Mouse (Mus musculus) MEL (cell line): Measurements from ENCODE around the gene Galnt2. TPM values are rescaled to one million over a fixed set of nuclear protein-coding genes. Genes with fewer than 3 reads are reported as not detected.

Experiments
- DNase-seq: peaks from one replicate; pipeline ENCODE4 v3.0.0; 2011; ENCODE audit warnings: low read depth, low spot score
- H3K27ac ChIP-seq: 2 replicates; pipeline ENCODE4 v1.5.1; 2012; ENCODE audit warnings: low read depth, mild to moderate bottlenecking, control low read depth, low read length, moderate library complexity; ENCODE audit not compliant: control insufficient read depth
- H3K27me3 ChIP-seq, 2 experiments: fragments of 150-350 bp in 1 of 2; sonication (generic) in 1 of 2; 2 replicates each; pipeline ENCODE4 v1.6.1; 2012; ENCODE audit warnings: low read length in 2 of 2, mild to moderate bottlenecking in 2 of 2, improper control_type of control experiment in 1 of 2, moderate library complexity in 1 of 2; ENCODE audit not compliant: insufficient read depth in 2 of 2, control insufficient read depth in 1 of 2
- H3K36me3 ChIP-seq, 2 experiments: 2 replicates each; pipeline ENCODE4 v1.6.1; 2012 to 2014; ENCODE audit warnings: low read length in 2 of 2, improper control_type of control experiment in 1 of 2, inconsistent platforms in 1 of 2, mild to moderate bottlenecking in 1 of 2; ENCODE audit not compliant: insufficient read depth in 2 of 2, control insufficient read depth in 1 of 2
- H3K4me1 ChIP-seq, 2 experiments: fragments of 150-350 bp in 1 of 2; sonication (generic) in 1 of 2; 2 replicates each; pipeline ENCODE4 v1.6.1; 2012; ENCODE audit warnings: low read length in 2 of 2, improper control_type of control experiment in 1 of 2, mild to moderate bottlenecking in 1 of 2; ENCODE audit not compliant: insufficient read depth in 2 of 2, control insufficient read depth in 1 of 2
- H3K4me3 ChIP-seq, 2 experiments: fragments of 150-350 bp in 1 of 2; sonication (generic) in 1 of 2; 2 replicates each; pipeline ENCODE4 v1.5.1; 2012; ENCODE audit warnings: low read depth in 2 of 2, low read length in 2 of 2, mild to moderate bottlenecking in 2 of 2, moderate library complexity in 2 of 2, control low read depth in 1 of 2, improper control_type of control experiment in 1 of 2; ENCODE audit not compliant: control insufficient read depth in 1 of 2, insufficient read depth in 1 of 2
- H3K79me2 ChIP-seq: 2 replicates; pipeline ENCODE4 v1.6.1; 2012; ENCODE audit warnings: mild to moderate bottlenecking, low read length, moderate library complexity; ENCODE audit not compliant: control insufficient read depth, poor library complexity, insufficient read depth
- H3K9ac ChIP-seq: 2 replicates; pipeline ENCODE4 v1.6.1; 2012; ENCODE audit warnings: low read depth, mild to moderate bottlenecking, control low read depth, low read length, moderate library complexity; ENCODE audit not compliant: control insufficient read depth, poor library complexity, severe bottlenecking
- H3K9me3 ChIP-seq: fragments of 150-350 bp; sonication (generic); replicated peaks from 2 replicates; pipeline ENCODE4 v1.6.1; 2012; ENCODE audit warnings: mild to moderate bottlenecking, low read length, improper control_type of control experiment, moderate library complexity; ENCODE audit not compliant: insufficient read depth
- CTCF ChIP-seq, 3 experiments: IDR thresholded peaks in 2 of 3; conservative IDR thresholded peaks in 1 of 3; 2 replicates each; pipeline ENCODE4 v1.5.1; 2011 to 2012; ENCODE audit warnings: low read length in 3 of 3, low read depth in 2 of 3, mild to moderate bottlenecking in 2 of 3, improper control_type of control experiment in 1 of 3, inconsistent platforms in 1 of 3, mixed read lengths in 1 of 3, moderate library complexity in 1 of 3; ENCODE audit not compliant: control insufficient read depth in 1 of 3, insufficient read depth in 1 of 3, poor library complexity in 1 of 3, severe bottlenecking in 1 of 3
- ELF1 ChIP-seq: IDR thresholded peaks from 2 replicates; pipeline ENCODE4 v1.6.1; 2014; ENCODE audit warnings: low read depth, mild to moderate bottlenecking, inconsistent platforms, low read length, improper control_type of control experiment, moderate library complexity
- EP300 ChIP-seq, 2 experiments: IDR thresholded peaks; 2 replicates each; pipeline ENCODE4 v1.6.1; 2011; ENCODE audit warnings: improper control_type of control experiment in 2 of 2, low read length in 2 of 2, low read depth in 1 of 2, mild to moderate bottlenecking in 1 of 2
- ETS1 ChIP-seq: IDR thresholded peaks from 2 replicates; pipeline ENCODE4 v1.6.1; 2012; ENCODE audit warnings: low read depth, mild to moderate bottlenecking, inconsistent platforms, low read length, improper control_type of control experiment, moderate library complexity
- GABPA ChIP-seq: IDR thresholded peaks from 2 replicates; pipeline ENCODE4 v1.6.1; 2012; ENCODE audit warnings: low read depth, mild to moderate bottlenecking, inconsistent platforms, low read length, improper control_type of control experiment, moderate library complexity
- GATA1 ChIP-seq: IDR thresholded peaks from 2 replicates; pipeline ENCODE4 v1.6.1; 2011; ENCODE audit warnings: low read depth, low read length, improper control_type of control experiment
- HCFC1 ChIP-seq: IDR thresholded peaks from 2 replicates; pipeline ENCODE4 v1.6.1; 2012; ENCODE audit warnings: low read depth, mild to moderate bottlenecking, inconsistent platforms, low read length, improper control_type of control experiment, moderate library complexity
- JUND ChIP-seq: IDR thresholded peaks from 2 replicates; pipeline ENCODE4 v1.6.1; 2011; ENCODE audit warnings: low read depth, mild to moderate bottlenecking, improper control_type of control experiment, low read length
- MEF2A ChIP-seq: IDR thresholded peaks from 2 replicates; pipeline ENCODE4 v1.6.1; 2014; ENCODE audit warnings: low read depth, mild to moderate bottlenecking, inconsistent platforms, low read length, improper control_type of control experiment; ENCODE audit not compliant: poor library complexity, insufficient replicate concordance, severe bottlenecking; ENCODE audit errors: extremely low read depth
- MYB ChIP-seq: IDR thresholded peaks from 2 replicates; pipeline ENCODE4 v1.6.1; 2011; ENCODE audit warnings: mild to moderate bottlenecking, low read depth, low read length, improper control_type of control experiment
- MYC ChIP-seq: IDR thresholded peaks from 2 replicates; pipeline ENCODE4 v1.6.1; 2011; ENCODE audit warnings: low read depth, mild to moderate bottlenecking, low read length, improper control_type of control experiment, moderate library complexity
- RAD21 ChIP-seq: IDR thresholded peaks from 2 replicates; pipeline ENCODE4 v1.6.1; 2011; ENCODE audit warnings: mild to moderate bottlenecking, low read depth, low read length, improper control_type of control experiment
- RCOR1 ChIP-seq: IDR thresholded peaks from 2 replicates; pipeline ENCODE4 v1.6.1; 2012; ENCODE audit warnings: low read depth, mild to moderate bottlenecking, inconsistent platforms, low read length, improper control_type of control experiment
- SMC3 ChIP-seq: IDR thresholded peaks from 2 replicates; pipeline ENCODE4 v1.6.1; 2011; ENCODE audit warnings: low read depth, low read length, improper control_type of control experiment
- TCF12 ChIP-seq: IDR thresholded peaks from 2 replicates; pipeline ENCODE4 v1.6.1; 2014; ENCODE audit warnings: low read depth, mild to moderate bottlenecking, inconsistent platforms, low read length, improper control_type of control experiment, moderate library complexity
- ZC3H11A ChIP-seq: IDR thresholded peaks from 2 replicates; pipeline ENCODE4 v1.6.1; 2012; ENCODE audit warnings: low read depth, mild to moderate bottlenecking, inconsistent platforms, low read length, improper control_type of control experiment
- ZMIZ1 ChIP-seq: IDR thresholded peaks from 2 replicates; pipeline ENCODE4 v1.6.1; 2012; ENCODE audit warnings: low read depth, mild to moderate bottlenecking, inconsistent platforms, low read length, improper control_type of control experiment, moderate library complexity
- polyA plus RNA-seq, 2 experiments: library from polyadenylated mRNA; stranded (reverse) in 1 of 2; unstranded in 1 of 2; fragments of >175 nt in 1 of 2; fragments of >200 nt in 1 of 2; gene quantifications; 2 replicates each; pipeline versions ENCODE4 v1.2.1 to v1.2.4; 2012; ENCODE audit warnings: low replicate concordance in 2 of 2, low read depth in 1 of 2; ENCODE audit not compliant: insufficient read length in 2 of 2, insufficient read depth in 1 of 2, missing spikeins in 1 of 2
- total RNA-seq: library from RNA; depleted of rRNA; stranded (reverse); fragments of 300-350 nt; gene quantifications from 2 replicates; pipeline ENCODE4 v1.2.3, GENCODE M21; 2012

Galnt2 gene
- total and polyA plus RNA-seq, 3 experiments, result 12.0 to 14.5 TPM; not detected in 1

DNA sequence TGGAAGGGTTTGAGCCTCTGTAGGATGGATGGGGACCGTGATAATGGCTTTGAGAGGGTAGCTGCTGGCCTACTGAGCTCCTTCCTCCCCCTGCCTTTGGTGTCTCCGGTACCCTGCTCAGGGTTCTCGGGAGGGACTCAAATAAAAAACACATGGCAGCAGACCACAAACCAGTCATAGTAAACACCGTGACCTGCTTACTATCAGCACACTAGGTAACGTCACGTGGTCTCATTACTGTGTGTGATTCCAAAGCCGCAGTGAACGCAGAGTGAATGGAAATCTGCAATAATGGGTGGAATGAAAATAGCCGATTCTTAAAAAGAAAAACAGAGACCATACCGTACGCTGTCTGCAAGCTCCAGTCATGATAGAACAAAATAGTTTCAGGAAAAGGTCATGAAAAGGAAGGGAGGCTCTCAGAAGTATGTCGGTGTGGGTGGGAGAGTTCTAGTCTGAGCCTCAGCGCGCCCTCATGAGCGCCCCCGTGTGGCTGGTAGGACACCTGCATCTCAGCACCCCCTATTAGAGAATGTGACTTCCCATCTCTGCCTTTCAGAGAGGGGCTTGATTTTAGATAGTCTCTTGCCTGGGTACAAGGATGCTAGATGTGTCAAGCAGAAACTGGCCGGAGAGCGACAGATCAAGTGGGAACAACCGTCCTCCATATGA lies 115.8 kb downstream of the Galnt2 start:
- no peaks in the 10 kb centered on the region for H3K27me3 ChIP-seq
- no peak overlapping the region for H3K9ac ChIP-seq
- no peaks in the 10 kb centered on the region for H3K4me1 ChIP-seq
- no peaks in the 10 kb centered on the region for H3K9me3 ChIP-seq
- no peaks in the 10 kb centered on the region for H3K79me2 ChIP-seq
- DNase-seq, result peak; percentile 51
- TF ChIP-seq RAD21 (peak; percentile 57), ZC3H11A (peak; percentile 43; the same call in 1 of the 2 replicates), SMC3 (peak; percentile 84), CTCF (IDR thresholded peaks at IDR 0.05 in 2 of 3, conservative IDR thresholded peaks at IDR 0.05 in 1 of 3; ENCODE audit: control insufficient read depth in 1 of 3, insufficient read depth in 1 of 3, low read depth in 2 of 3, low read length in 3 of 3, poor library complexity in 1 of 3, severe bottlenecking in 1 of 3) (peak; percentile 76 to 94 (median 91)), GABPA (no peak)
- H3K36me3 ChIP-seq, result no peaks in the 10 kb centered on the region
- H3K27ac ChIP-seq, result no peak overlapping the region
- no peak overlapping the region for H3K4me3 ChIP-seq

DNA sequence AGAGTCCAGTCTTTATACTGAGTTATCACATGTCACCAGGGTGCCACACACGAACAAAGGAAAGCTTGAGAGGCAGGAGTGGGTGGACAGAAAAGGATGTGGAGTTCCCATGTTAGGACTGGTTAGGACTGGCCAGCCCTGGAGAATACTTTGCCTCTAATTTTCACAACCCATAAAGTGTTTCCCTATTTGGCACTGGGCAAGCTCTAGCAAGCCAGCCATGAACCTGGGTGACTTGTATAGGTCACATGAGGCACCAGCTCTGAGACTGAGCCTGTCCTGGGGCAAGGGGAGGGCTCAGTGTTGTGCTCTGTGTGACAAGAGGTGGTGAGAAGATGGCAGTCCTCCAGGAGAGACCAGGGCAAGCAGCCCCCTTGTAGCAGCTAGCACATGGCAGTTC lies 116.9 kb downstream of the Galnt2 start:
- Histone ChIP-seq H3K79me2 (no peaks in the 10 kb centered on the region), H3K27ac (no peak overlapping the region), H3K36me3 (no peaks in the 10 kb centered on the region), H3K27me3 (no peaks in the 10 kb centered on the region), H3K4me1 (no peaks in the 10 kb centered on the region), H3K9me3 (no peaks in the 10 kb centered on the region), H3K9ac (no peak overlapping the region), H3K4me3 (no peak overlapping the region)
- no peak for TF ChIP-seq TCF12
- TF ChIP-seq ETS1, result no peak
- TF ChIP-seq EP300 (IDR thresholded peaks at IDR 0.05; ENCODE audit: low read depth in 1 of 2, low read length in 2 of 2), result no peak
- TF ChIP-seq JUND, result no peak
- TF ChIP-seq GATA1, result no peak
- no peak for TF ChIP-seq MYB
- no peak for TF ChIP-seq MYC
- no peak for TF ChIP-seq RCOR1
- TF ChIP-seq HCFC1, result no peak
- TF ChIP-seq MEF2A, result no peak
- no peak for TF ChIP-seq CTCF (IDR thresholded peaks at IDR 0.05 in 2 of 3, conservative IDR thresholded peaks at IDR 0.05 in 1 of 3; ENCODE audit: control insufficient read depth in 1 of 3, insufficient read depth in 1 of 3, low read depth in 2 of 3, low read length in 3 of 3, poor library complexity in 1 of 3, severe bottlenecking in 1 of 3)
- no peak for TF ChIP-seq ELF1
- TF ChIP-seq ZMIZ1, result no peak
- DNase-seq, result no peak
